Mouse (Mus musculus) cerebellum, adult 11-12 months (tissue): ENCODE measurements at regions not wholly inside any gene's neighbourhood (a gene's known extent, or its start where the extent isn't known, plus 50 kb on each side); places are given as distances from the start of the nearest gene placed in this dataset.

Experiments
- DNase-seq: peaks from one replicate; pipeline ENCODE4 v3.0.0; 2022

- no peak for DNase-seq
Measured at GRCm38 (mm10) chr10:99468971-99469370, 205.9 kb downstream of the Dusp6 start.

DNA sequence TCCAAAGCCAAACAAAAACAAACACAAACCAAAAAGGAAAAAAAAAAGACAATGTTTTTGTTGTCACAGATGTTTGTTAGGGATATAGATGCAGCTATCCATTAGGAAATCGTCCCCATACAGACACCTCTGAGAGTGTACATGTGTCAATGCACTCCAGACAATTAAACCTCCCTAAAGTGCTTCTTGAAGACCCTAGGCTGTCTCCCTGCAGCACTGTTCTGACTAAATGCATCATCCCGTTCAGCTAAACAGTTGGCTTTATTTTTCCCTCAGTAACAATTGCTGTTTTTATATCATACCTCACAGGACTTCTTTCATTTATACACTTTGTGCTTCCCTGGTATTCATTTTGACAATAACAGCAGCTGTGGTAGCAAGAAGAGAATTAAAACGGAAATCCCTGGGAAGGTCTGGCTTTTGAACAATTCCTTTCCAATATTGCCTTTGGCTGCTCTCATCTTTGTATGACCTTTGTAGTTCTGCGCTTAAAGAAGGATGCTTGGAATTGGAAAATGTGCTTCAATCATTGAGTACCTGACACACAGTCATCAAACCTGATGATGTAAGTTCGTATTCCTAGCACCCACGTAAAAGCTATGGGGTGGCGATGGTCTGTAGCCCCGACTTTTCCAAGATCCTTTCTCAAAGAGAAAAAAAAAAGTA is 208.9 kb downstream of the Dusp6 start:
- DNase-seq: no peak

DNA sequence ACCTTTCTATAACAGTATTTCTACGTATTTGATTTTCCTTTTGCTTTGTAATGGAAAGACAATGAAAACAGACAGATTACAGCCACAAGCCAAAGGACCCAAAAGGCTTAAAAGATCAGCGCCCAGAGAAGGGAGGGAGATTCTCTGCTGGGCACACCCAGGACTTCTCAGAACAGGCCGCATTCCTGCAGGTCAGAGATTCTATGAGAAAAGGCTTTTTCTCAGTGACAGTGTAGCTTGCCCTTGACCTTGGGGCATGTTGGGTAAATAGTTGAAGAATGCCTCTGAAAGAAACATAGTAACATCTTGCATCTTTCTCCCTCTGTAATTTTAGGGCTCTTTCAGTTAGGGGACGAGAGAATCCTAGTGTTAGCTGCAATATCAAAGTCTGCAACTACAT is 209.8 kb downstream of the Dusp6 start:
- DNase-seq: no peak

- DNase-seq: no peak
Measured at GRCm38 (mm10) chr10:99473758-99474157, 210.7 kb downstream of the Dusp6 start.

GRCm38 (mm10) chr10:99474546-99474945 is 211.5 kb downstream of the Dusp6 start:
- no peak for DNase-seq

GRCm38 (mm10) chr10:99476214-99476613 is 213.2 kb downstream of the Dusp6 start:
- DNase-seq: no peak

GRCm38 (mm10) chr10:99476776-99477175 is 213.7 kb downstream of the Dusp6 start:
- DNase-seq: no peak

- no peak for DNase-seq
Measured at GRCm38 (mm10) chr10:99480573-99480972, 217.5 kb downstream of the Dusp6 start.

- no peak for DNase-seq
Measured at GRCm38 (mm10) chr10:99482009-99482408, 219.0 kb downstream of the Dusp6 start.

- peak; percentile 6 for DNase-seq
Measured at GRCm38 (mm10) chr10:99488195-99489080, 225.4 kb downstream of the Dusp6 start.

GRCm38 (mm10) chr10:99511514-99512237 is 247.8 kb downstream of the Csl start:
- no peak for DNase-seq

GRCm38 (mm10) chr10:99517944-99518343 is 241.5 kb downstream of the Csl start:
- no peak for DNase-seq

- no peak for DNase-seq
Measured at GRCm38 (mm10) chr10:99519479-99519878, 240.0 kb downstream of the Csl start.

DNA sequence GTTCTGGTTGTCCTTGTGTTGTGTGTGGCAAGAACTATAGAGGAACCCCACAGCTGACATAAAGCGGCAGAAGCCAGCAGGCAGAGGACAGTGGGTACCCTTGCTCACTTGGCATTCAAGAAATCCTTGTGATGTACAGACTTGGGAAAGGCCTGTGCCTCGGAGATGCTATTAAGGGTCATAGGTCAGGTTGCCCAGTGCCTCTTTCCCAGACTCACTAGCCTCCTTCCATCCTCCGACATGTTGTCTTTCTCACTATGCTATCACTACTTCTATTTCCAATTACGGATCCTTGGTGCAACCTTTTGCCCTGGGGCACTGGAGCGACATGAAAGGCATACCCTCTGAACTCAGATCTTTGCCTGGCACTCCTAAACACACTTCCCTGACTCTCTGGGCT is 235.6 kb downstream of the Csl start:
- no peak for DNase-seq

GRCm38 (mm10) chr10:99524273-99525212 is 234.9 kb downstream of the Csl start:
- DNase-seq: no peak

DNA sequence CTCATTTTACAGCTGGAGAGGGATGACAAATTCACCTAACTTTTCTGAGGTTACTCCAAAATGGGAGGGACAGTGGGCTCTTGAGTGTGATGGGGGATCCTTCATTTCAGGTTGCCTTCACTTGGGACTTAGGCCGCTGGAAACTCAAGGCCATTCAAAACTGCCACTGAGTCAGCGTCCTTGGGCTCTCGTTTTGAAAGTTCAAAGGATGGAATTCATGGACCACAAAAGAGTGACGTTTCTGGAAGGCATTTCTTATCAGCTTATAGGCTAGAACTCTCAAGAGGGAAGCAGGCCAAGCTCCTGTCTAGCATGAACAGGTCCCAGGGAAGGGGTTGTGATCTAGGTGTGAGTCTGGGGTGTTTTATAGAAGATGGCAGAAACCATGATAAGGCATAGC is 233.3 kb downstream of the Csl start:
- no peak for DNase-seq

- no peak for DNase-seq
Measured at GRCm38 (mm10) chr10:99526561-99526960, 232.9 kb downstream of the Csl start.

DNA sequence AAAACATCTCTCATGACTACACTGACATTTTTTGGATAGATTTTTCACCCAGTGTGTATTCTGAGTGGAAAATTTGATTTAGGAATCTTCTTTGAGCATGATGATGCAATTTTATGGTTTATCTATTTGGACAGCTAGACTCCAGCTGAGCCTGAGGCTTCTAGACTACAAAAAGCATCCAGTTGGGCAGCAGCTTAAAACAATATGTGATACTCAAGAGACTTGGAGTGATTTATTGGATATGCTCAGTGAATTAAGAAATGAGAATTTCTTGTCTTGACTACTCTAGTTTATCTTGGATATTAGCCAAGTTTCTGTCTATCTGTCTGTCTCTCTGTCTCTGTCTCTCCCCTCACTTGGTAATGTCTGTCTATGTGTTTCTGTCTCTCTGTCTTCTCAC is 228.4 kb downstream of the Csl start:
- DNase-seq: no peak

GRCm38 (mm10) chr10:99531556-99531955 is 227.9 kb downstream of the Csl start:
- DNase-seq: no peak

- DNase-seq: no peak
Measured at GRCm38 (mm10) chr10:99531992-99532391, 227.5 kb downstream of the Csl start.

DNA sequence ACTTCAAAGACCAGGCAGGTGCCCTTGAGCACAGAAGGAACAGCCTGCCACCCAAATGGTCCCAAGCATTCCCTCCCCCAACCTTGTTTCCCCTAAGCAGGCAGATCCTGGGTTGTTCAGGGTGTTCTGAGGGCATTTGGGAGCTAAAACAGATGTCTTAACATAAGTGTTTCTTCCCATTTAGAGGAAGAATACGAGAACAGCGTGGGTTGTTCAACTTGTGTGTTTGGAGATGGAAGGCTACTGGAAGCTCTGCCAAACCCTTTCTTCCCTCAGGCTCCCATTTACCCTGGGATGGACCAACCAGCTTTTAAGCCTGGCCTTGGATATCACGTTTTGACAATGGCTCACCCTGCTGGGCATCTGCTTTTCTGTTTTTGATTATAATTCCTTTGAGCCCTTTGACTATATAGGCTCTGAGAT is 226.8 kb downstream of the Csl start:
- DNase-seq: no peak

- no peak for DNase-seq
Measured at GRCm38 (mm10) chr10:99533468-99533867, 226.0 kb downstream of the Csl start.
